In genomic region chr8:89993743-89994142, GRCm38 (mm10) we compare ENCODE assay signal across 23 mouse cellular contexts.
A peak's percentile ranks its signal among the peaks of the same experiment; 100 is the strongest.
DNase-seq lines count a peak whose midpoint lies in the region; ATAC-seq lines count a peak whose summit lies in the region.
"Had no signal": no experiment of that assay in that cellular context is flagged by ENCODE, and none has a peak within 500 bp of the region (broad histone marks: within the 10 kb centered on the region; RNA-seq: fewer than 3 reads in every experiment).

No protein-coding gene starts in this region.

- H3K36me3 ChIP-seq in heart, embryonic 13.5 days, result no peaks in the 10 kb centered on the region
- H3K36me3 ChIP-seq: hindbrain, embryonic 15.5 days; intestine, embryonic 15.5 days had no signal

- no peak overlapping the region for H3K4me2 ChIP-seq in heart, embryonic 13.5 days
- H3K4me2 ChIP-seq: hindbrain, embryonic 15.5 days; intestine, embryonic 15.5 days; liver, embryonic 11.5 days had no signal

- H3K4me3 ChIP-seq in heart, embryonic 13.5 days, result no peak overlapping the region
- H3K4me3 ChIP-seq: gastrocnemius, adult 2 months; hindbrain, embryonic 15.5 days; intestine, embryonic 15.5 days had no signal

- intact Hi-C loops in heart, postnatal 25 days (cut with DNase I), result no loop called here

- no peaks in the 10 kb centered on the region for H3K27me3 ChIP-seq in heart, embryonic 13.5 days (replicated peaks)
- H3K27me3 ChIP-seq: hindbrain, embryonic 15.5 days; intestine, embryonic 15.5 days had no signal

- 37% methylated on average over 4 of the region's 4 CpGs for WGBS in heart, embryonic 13.5 days

- H3K4me1 ChIP-seq in heart, embryonic 13.5 days, result peaks cover 18% of the 10 kb centered on the region
- H3K4me1 ChIP-seq: hindbrain, embryonic 15.5 days; intestine, embryonic 15.5 days had no signal

- no peak for ATAC-seq in cerebellum, adult (ENCODE audit: insufficient number of reproducible peaks, low FRiP score, low TSS enrichment)
- ATAC-seq in heart, embryonic 13.5 days (ENCODE audit: extremely low read depth, insufficient number of reproducible peaks, low FRiP score, low TSS enrichment), result peak; percentile 84; the same call in 1 of the 2 replicates
- ATAC-seq: activated CD4-positive, CD25-positive, alpha-beta regulatory T cell, adult 4 months; CD4-positive, CD25-positive, alpha-beta regulatory T cell, adult 4 months; forebrain, embryonic 16.5 days; intestine, embryonic 15.5 days; midbrain, embryonic 16.5 days had no signal

- DNase-seq in cerebellum, adult 18-20 months, result peak; percentile 9 to 10
- peak; percentile 84 to 88 for DNase-seq in heart, adult 18-20 months
- DNase-seq in heart, postnatal 25 days (ENCODE audit: low spot score), result peak; percentile 16
- no peak for DNase-seq in thymus, postnatal 10 days (ENCODE audit: low spot score in 2 of 2)
- DNase-seq in B cell, adult 2 months, result no peak
- no peak for DNase-seq in layer of hippocampus, postnatal 25 days (ENCODE audit: extremely low spot score in 1 of 2, low spot score in 1 of 2)
- DNase-seq: embryo, embryonic 11 days; gastrocnemius, adult 2 months; kidney, adult 9 months; kidney, postnatal 25 days; lung, adult 18-20 months; lung, postnatal 14 days; thymus, postnatal 14 days had no signal

- H3K9ac ChIP-seq in heart, embryonic 13.5 days, result no peak overlapping the region
- H3K9ac ChIP-seq: hindbrain, embryonic 15.5 days; intestine, embryonic 15.5 days had no signal

- H3K9me3 ChIP-seq in heart, embryonic 13.5 days, result no peaks in the 10 kb centered on the region
- H3K9me3 ChIP-seq: hindbrain, embryonic 15.5 days; intestine, embryonic 15.5 days had no signal

- peak overlapping the region; percentile 93 for H3K27ac ChIP-seq in heart, embryonic 13.5 days (replicated peaks)
- H3K27ac ChIP-seq: gastrocnemius, adult 2 months; hindbrain, embryonic 15.5 days; intestine, embryonic 15.5 days; stomach, postnatal 0 days had no signal

Comparison
In these comparisons a context has a peak if more than half of its experiments do, and no peak if none do; other contexts are left out.
1. DNase-seq: peak in cerebellum, adult 18-20 months (2 of 2), heart, adult 18-20 months (2 of 2) and heart, postnatal 25 days (single experiment); none in thymus, postnatal 10 days (0 of 2), B cell, adult 2 months (0 of 2) and layer of hippocampus, postnatal 25 days (0 of 2).